Mouse (Mus musculus) embryonic fibroblast, embryonic 13.5 days (primary cell): ENCODE data around the gene Pex7.

Experiments
- CTCF ChIP-seq: IDR thresholded peaks from 2 replicates; pipeline ENCODE4 v1.5.1; 2011; ENCODE audit warnings: mild to moderate bottlenecking, control low read depth, low read length, moderate library complexity, borderline replicate concordance; ENCODE audit not compliant: insufficient read depth
- POLR2A ChIP-seq: IDR thresholded peaks from 2 replicates; pipeline ENCODE4 v1.6.1; 2011; ENCODE audit warnings: low read depth, mild to moderate bottlenecking, control low read depth, low read length, moderate library complexity

- TF ChIP-seq POLR2A (no peak), CTCF (no peak)
These were observed 4.1 kb upstream of the Pex7 start for GRCm38 (mm10) chr10:19911583-19911982.
